14 mouse cellular contexts compared by ENCODE assay signal in the genomic region with DNA sequence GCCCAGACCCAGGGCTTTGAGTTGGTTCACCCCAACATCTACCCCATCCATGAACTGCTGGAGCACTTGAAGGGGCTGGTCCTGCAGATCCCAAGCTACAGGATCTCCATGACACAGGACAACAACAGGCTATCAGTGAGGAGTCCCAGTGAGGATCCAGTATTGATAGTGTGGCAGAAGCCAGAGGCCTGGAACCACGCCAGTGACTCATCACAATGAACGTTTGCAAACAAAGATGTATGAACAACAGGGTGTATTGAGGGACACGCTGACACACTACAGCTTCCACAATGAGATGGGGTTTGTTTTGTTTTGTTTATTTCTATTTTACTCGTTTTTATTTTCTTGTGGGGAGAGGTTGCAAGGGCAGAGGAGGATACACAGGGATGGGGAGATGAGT. TPM values are rescaled to one million over a fixed set of nuclear protein-coding genes. Genes with fewer than 3 reads are reported as not detected.
DNase-seq lines count a peak whose midpoint lies in the region; ATAC-seq and TF ChIP-seq lines count a peak whose summit lies in the region.
"Had no signal": no experiment of that assay in that cellular context is flagged by ENCODE, and none has a peak within 500 bp of the region (broad histone marks: within the 10 kb centered on the region; RNA-seq: fewer than 3 reads in every experiment).

No protein-coding gene starts in this region.

- H3K9ac ChIP-seq in MEL (ENCODE audit: control insufficient read depth, low read depth, low read length, poor library complexity, severe bottlenecking) = no peak overlapping the region
- H3K9ac ChIP-seq: limb, embryonic 15.5 days; midbrain, embryonic 13.5 days had no signal

- no peaks in the 10 kb centered on the region for H3K36me3 ChIP-seq in MEL (ENCODE audit: control insufficient read depth in 1 of 2, insufficient read depth in 2 of 2, low read length in 2 of 2)
- H3K36me3 ChIP-seq in midbrain, embryonic 10.5 days = no peaks in the 10 kb centered on the region
- H3K36me3 ChIP-seq: G1E; limb, embryonic 15.5 days; midbrain, embryonic 13.5 days had no signal

- no peak overlapping the region for H3K4me3 ChIP-seq in MEL (ENCODE audit: control insufficient read depth in 1 of 2, insufficient read depth in 1 of 2, low read depth in 2 of 2, low read length in 2 of 2)
- no peak overlapping the region for H3K4me3 ChIP-seq in cortical plate, adult 2 months (ENCODE audit: insufficient read depth, low read length)
- H3K4me3 ChIP-seq in midbrain, embryonic 10.5 days = no peak overlapping the region
- H3K4me3 ChIP-seq: erythroblast, embryonic 14.5 days; limb, embryonic 15.5 days; midbrain, embryonic 13.5 days had no signal

- no peak overlapping the region for H3K27ac ChIP-seq in MEL (ENCODE audit: control insufficient read depth, low read depth, low read length)
- 0 out of 2 replicates have a peak overlapping the region, but pooled peaks have one; percentile 49 for H3K27ac ChIP-seq in cortical plate, adult 2 months (ENCODE audit: insufficient read depth, low read length)
- H3K27ac ChIP-seq in midbrain, embryonic 10.5 days (replicated peaks) = no peak overlapping the region
- H3K27ac ChIP-seq: limb, embryonic 15.5 days; midbrain, embryonic 13.5 days had no signal

- TF ChIP-seq EP300 in MEL (IDR thresholded peaks at IDR 0.05; ENCODE audit: low read depth in 1 of 2, low read length in 2 of 2) = no peak

- peak; percentile 56 for DNase-seq in adrenal gland, postnatal 14 days
- DNase-seq in adrenal gland, adult 18-20 months (ENCODE audit: low spot score in 2 of 2) = no peak
- DNase-seq in layer of hippocampus, adult 11-12 months (ENCODE audit: low spot score) = peak; percentile 76
- no peak for DNase-seq in layer of hippocampus, postnatal 10 days (ENCODE audit: low spot score in 2 of 2)
- peak; percentile 11 for DNase-seq in MEL (ENCODE audit: low read depth, low spot score)
- no peak for DNase-seq in midbrain, embryonic 10.5 days (ENCODE audit: low spot score)
- DNase-seq: heart, adult 18-20 months had no signal

- H3K9me3 ChIP-seq in MEL (replicated peaks; ENCODE audit: insufficient read depth, low read length) = no peaks in the 10 kb centered on the region
- H3K9me3 ChIP-seq in midbrain, embryonic 10.5 days (replicated peaks) = peaks cover 5% of the 10 kb centered on the region; the same call in 1 of the 2 replicates

- ATAC-seq in megakaryocyte progenitor cell, adult 5-6 weeks (replicated peaks; ENCODE audit: poor library complexity) = no peak
- ATAC-seq: intestine, embryonic 16.5 days had no signal

- no peak for TF ChIP-seq CTCF in MEL (IDR thresholded peaks at IDR 0.05 in 2 of 3, conservative IDR thresholded peaks at IDR 0.05 in 1 of 3; ENCODE audit: control insufficient read depth in 1 of 3, insufficient read depth in 1 of 3, low read depth in 2 of 3, low read length in 3 of 3, poor library complexity in 1 of 3, severe bottlenecking in 1 of 3)
- TF ChIP-seq CTCF in cortical plate, adult 2 months (IDR thresholded peaks at IDR 0.05; ENCODE audit: extremely low read depth, insufficient read depth, low read length) = no peak

- peaks cover 0 to 1% of the 10 kb centered on the region in 2 experiments; a peak in 1 of 4 replicates for H3K27me3 ChIP-seq in MEL (ENCODE audit: control insufficient read depth in 1 of 2, insufficient read depth in 2 of 2, low read length in 2 of 2)
- H3K27me3 ChIP-seq in midbrain, embryonic 10.5 days (ENCODE audit: low read depth, poor library complexity, severe bottlenecking) = no peaks in the 10 kb centered on the region
- H3K27me3 ChIP-seq: limb, embryonic 15.5 days; midbrain, embryonic 13.5 days had no signal

- no peaks in the 10 kb centered on the region for H3K79me2 ChIP-seq in MEL (ENCODE audit: control insufficient read depth, insufficient read depth, low read length, poor library complexity)

- 80% methylated on average over 4 of the region's 4 CpGs for WGBS in midbrain, embryonic 10.5 days

- H3K4me1 ChIP-seq in MEL (ENCODE audit: control insufficient read depth in 1 of 2, insufficient read depth in 2 of 2, low read length in 2 of 2) = no peaks in the 10 kb centered on the region
- H3K4me1 ChIP-seq in cortical plate, adult 2 months (ENCODE audit: control insufficient read depth, insufficient read depth, low read length) = no peaks in the 10 kb centered on the region
- no peaks in the 10 kb centered on the region for H3K4me1 ChIP-seq in midbrain, embryonic 10.5 days
- H3K4me1 ChIP-seq: limb, embryonic 15.5 days; midbrain, embryonic 13.5 days had no signal

- TF ChIP-seq RAD21 in MEL (IDR thresholded peaks at IDR 0.05; ENCODE audit: low read depth, low read length) = no peak

- no peak for TF ChIP-seq POLR2A in MEL (IDR thresholded peaks at IDR 0.05; ENCODE audit: control insufficient read depth in 1 of 2, insufficient read depth in 1 of 2, low read depth in 1 of 2, low read length in 2 of 2, poor library complexity in 1 of 2)
- no peak for TF ChIP-seq POLR2A in cortical plate, adult 2 months (IDR thresholded peaks at IDR 0.05; ENCODE audit: extremely low read depth, insufficient read depth, low read length)

TF ChIP-seq in MEL, 35 proteins besides CTCF, POLR2A, EP300 and RAD21:
- TF ChIP-seq E2F4 (IDR thresholded peaks at IDR 0.05; ENCODE audit: borderline replicate concordance, low read depth, low read length) = no peak
- TF ChIP-seq CHD2 (IDR thresholded peaks at IDR 0.05; ENCODE audit: low read length) = no peak
- TF ChIP-seq NELFE (IDR thresholded peaks at IDR 0.05; ENCODE audit: low read depth, low read length) = no peak
- no peak for TF ChIP-seq SIN3A (IDR thresholded peaks at IDR 0.05; ENCODE audit: low read length)
- no peak for TF ChIP-seq MAFK (IDR thresholded peaks at IDR 0.05; ENCODE audit: borderline replicate concordance, low read depth, low read length)
- no peak for TF ChIP-seq MYB (IDR thresholded peaks at IDR 0.05; ENCODE audit: low read depth, low read length)
- no peak for TF ChIP-seq ELF1 (IDR thresholded peaks at IDR 0.05; ENCODE audit: low read depth, low read length)
- no peak for TF ChIP-seq ZMIZ1 (IDR thresholded peaks at IDR 0.05; ENCODE audit: low read depth, low read length)
- TF ChIP-seq TAL1 (IDR thresholded peaks at IDR 0.05; ENCODE audit: low read length) = no peak
- TF ChIP-seq RCOR1 (IDR thresholded peaks at IDR 0.05; ENCODE audit: low read depth, low read length) = no peak
- no peak for TF ChIP-seq MYC (IDR thresholded peaks at IDR 0.05; ENCODE audit: low read depth, low read length)
- no peak for TF ChIP-seq TCF12 (IDR thresholded peaks at IDR 0.05; ENCODE audit: low read depth, low read length)
- no peak for TF ChIP-seq KAT2A (conservative IDR thresholded peaks at IDR 0.05; ENCODE audit: low read depth, low read length)
- no peak for TF ChIP-seq ZKSCAN1 (IDR thresholded peaks at IDR 0.05; ENCODE audit: low read depth, low read length)
- no peak for TF ChIP-seq MEF2A (IDR thresholded peaks at IDR 0.05; ENCODE audit: extremely low read depth, insufficient replicate concordance, low read depth, low read length, poor library complexity, severe bottlenecking)
TF ChIP-seq in MEL: peak in this region for 0.

RNA-seq across cellular contexts. Expression of gene Gnpnat1, which starts 17.7 kb away (rescaled TPM):
- total RNA-seq in adrenal gland, postnatal 14 days (2021) = 36.1 and 36.8 TPM in 2 replicates
- 10 to 100 TPM; 29.3 to 35.8 TPM for total RNA-seq in adrenal gland, adult 18-20 months (2021)
- total RNA-seq in layer of hippocampus, postnatal 10 days (2021) = 10 to 100 TPM; 14.9 to 15.9 TPM
- total RNA-seq in MEL (2012; rRNA removed) = 22.1 and 24.8 TPM in 2 replicates
- 10 to 100 TPM in 1 of 2 experiments, not detected in 1; 26.8 TPM for polyA plus RNA-seq in MEL (2012; ENCODE audit: insufficient read depth in 1 of 2, insufficient read length in 2 of 2, low read depth in 1 of 2, low replicate concordance in 2 of 2, missing spikeins in 1 of 2)
- 11.5 and 11.8 TPM in 2 replicates for polyA plus RNA-seq in cortical plate, adult 2 months (2012; rRNA removed)
- 37.8 and 42.4 TPM in 2 replicates for polyA plus RNA-seq in midbrain, embryonic 10.5 days (2016; fragmentation: Nextera tagmentation; extraction: Ambion mirVana)
- total RNA-seq in megakaryocyte progenitor cell, adult 5-6 weeks (2015) = 49.7 and 54.0 TPM in 2 replicates
- 22.7 and 34.2 TPM in 2 replicates for total RNA-seq in megakaryocyte progenitor cell, adult 5-6 weeks (2017)
- polyA plus RNA-seq: erythroblast, embryonic 14.5 days had no signal

Comparison
In these comparisons a context has a peak if more than half of its experiments do, and no peak if none do; other contexts are left out.
1. DNase-seq: peak in adrenal gland, postnatal 14 days (single experiment), layer of hippocampus, adult 11-12 months (single experiment) and MEL (single experiment); none in adrenal gland, adult 18-20 months (0 of 2), layer of hippocampus, postnatal 10 days (0 of 2) and midbrain, embryonic 10.5 days (single experiment).